In the genomic region with DNA sequence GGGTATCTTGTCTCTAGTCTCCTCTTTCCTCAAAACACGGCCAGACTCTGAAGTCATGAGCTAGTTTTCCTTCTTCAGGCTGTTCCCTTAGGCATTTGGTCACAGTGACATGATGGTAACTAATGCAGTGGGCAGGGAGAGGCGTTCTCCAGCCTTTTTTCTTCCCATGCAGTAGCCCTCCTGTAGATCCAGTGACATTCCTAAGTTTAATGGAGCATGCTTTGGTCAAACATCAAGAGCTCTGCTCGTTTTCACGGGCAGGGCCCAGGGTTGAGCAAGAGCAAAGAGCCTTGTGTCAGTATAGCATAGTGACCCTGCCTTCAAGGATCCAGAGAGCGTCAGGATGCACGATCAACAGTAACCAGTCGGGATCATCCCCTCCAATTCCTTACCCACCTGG, we compare ENCODE assay signal across 23 mouse cellular contexts. TPM values are rescaled to one million over a fixed set of nuclear protein-coding genes. Genes with fewer than 3 reads are reported as not detected.
DNase-seq lines count a peak whose midpoint lies in the region; ATAC-seq and TF ChIP-seq lines count a peak whose summit lies in the region.
"Had no signal": no experiment of that assay in that cellular context is flagged by ENCODE, and none has a peak within 500 bp of the region (broad histone marks: within the 10 kb centered on the region; RNA-seq: fewer than 3 reads in every experiment).

No protein-coding gene starts in this region.

- no peak for TF ChIP-seq EP300 in stomach, postnatal 0 days (optimal IDR thresholded peaks at IDR 0.05)

- CTCF ChIA-PET in Patski (lab: Charles Lee), result interaction anchor here (1.1 kb wide), 1 partner anchor 265 kb away, joined by 3 read pairs; no protein-coding TSS in a partner anchor

- ATAC-seq in kidney, embryonic 15.5 days (replicated peaks; ENCODE audit: low FRiP score), result peak; percentile 75
- ATAC-seq in Patski, result peak; percentile 92
- peak; percentile 73; the same call in 1 of the 2 replicates for ATAC-seq in kidney, postnatal 0 days (replicated peaks; ENCODE audit: low FRiP score, low read depth)
- ATAC-seq in stomach, postnatal 0 days (ENCODE audit: low FRiP score, low TSS enrichment), result no peak
- ATAC-seq: activated CD4-positive, CD25-positive, alpha-beta regulatory T cell, adult 4 months; forebrain, embryonic 13.5 days; forebrain, embryonic 15.5 days had no signal

- no peak for TF ChIP-seq CTCF in kidney, adult 2 months (conservative IDR thresholded peaks at IDR 0.05; ENCODE audit: insufficient read depth, insufficient read length, low read depth, low read length)
- no peak for TF ChIP-seq CTCF in Patski (IDR thresholded peaks at IDR 0.05)
- TF ChIP-seq CTCF in kidney, postnatal 0 days (IDR thresholded peaks at IDR 0.05; ENCODE audit: low read depth), result no peak
- no peak for TF ChIP-seq CTCF in stomach, postnatal 0 days (IDR thresholded peaks at IDR 0.05; ENCODE audit: low read depth)

- H3K27ac ChIP-seq in kidney, adult 2 months (ENCODE audit: insufficient read depth, low read depth, low read length), result no peak overlapping the region
- no peak overlapping the region for H3K27ac ChIP-seq in kidney, embryonic 15.5 days
- H3K27ac ChIP-seq in kidney, postnatal 0 days, result no peak overlapping the region
- no peak overlapping the region for H3K27ac ChIP-seq in stomach, postnatal 0 days (replicated peaks)
- H3K27ac ChIP-seq: embryonic facial prominence, embryonic 10.5 days; embryonic facial prominence, embryonic 12.5 days; forebrain, embryonic 13.5 days; forebrain, embryonic 15.5 days had no signal

- H3K9ac ChIP-seq in kidney, embryonic 15.5 days, result no peak overlapping the region
- no peak overlapping the region for H3K9ac ChIP-seq in kidney, postnatal 0 days (ENCODE audit: low read depth, low read length)
- no peak overlapping the region for H3K9ac ChIP-seq in stomach, postnatal 0 days (ENCODE audit: low read length)
- H3K9ac ChIP-seq: embryonic facial prominence, embryonic 12.5 days; forebrain, embryonic 13.5 days; forebrain, embryonic 15.5 days had no signal

- TF ChIP-seq POLR2A in kidney, adult 2 months (IDR thresholded peaks at IDR 0.05; ENCODE audit: low read depth, low read length), result no peak

- H3K27me3 ChIP-seq in kidney, adult 2 months (replicated peaks; ENCODE audit: control insufficient read depth, insufficient read depth, low read length), result no peaks in the 10 kb centered on the region
- no peaks in the 10 kb centered on the region for H3K27me3 ChIP-seq in kidney, embryonic 15.5 days
- no peaks in the 10 kb centered on the region for H3K27me3 ChIP-seq in Patski
- no peaks in the 10 kb centered on the region for H3K27me3 ChIP-seq in kidney, postnatal 0 days (ENCODE audit: insufficient read depth, low read length)
- H3K27me3 ChIP-seq in stomach, postnatal 0 days (ENCODE audit: control insufficient read depth, insufficient read depth, low read length), result no peaks in the 10 kb centered on the region
- H3K27me3 ChIP-seq: embryonic facial prominence, embryonic 12.5 days; forebrain, embryonic 13.5 days; forebrain, embryonic 15.5 days had no signal

- H3K4me1 ChIP-seq in kidney, adult 2 months (ENCODE audit: control insufficient read depth, insufficient read depth, low read length), result no peaks in the 10 kb centered on the region
- H3K4me1 ChIP-seq in kidney, embryonic 15.5 days, result peaks cover 7% of the 10 kb centered on the region
- 0 out of 2 replicates have a peak, but pooled peaks cover 9% of the 10 kb centered on the region for H3K4me1 ChIP-seq in kidney, postnatal 0 days (replicated peaks; ENCODE audit: insufficient read depth, low read length)
- H3K4me1 ChIP-seq in stomach, postnatal 0 days (replicated peaks; ENCODE audit: control insufficient read depth, insufficient read depth), result no peaks in the 10 kb centered on the region
- H3K4me1 ChIP-seq: embryonic facial prominence, embryonic 10.5 days; embryonic facial prominence, embryonic 12.5 days had no signal

- WGBS in kidney, adult 2 months, result 32% methylated on average over 7 of the region's 7 CpGs
- WGBS in kidney, embryonic 15.5 days, result 47% methylated on average over 7 of the region's 7 CpGs
- WGBS in kidney, postnatal 0 days, result 43% methylated on average over 7 of the region's 7 CpGs
- 77% methylated on average over 7 of the region's 7 CpGs for WGBS in stomach, postnatal 0 days

- H3K4me2 ChIP-seq in kidney, embryonic 15.5 days, result no peak overlapping the region
- H3K4me2 ChIP-seq in kidney, postnatal 0 days (ENCODE audit: low read length), result no peak overlapping the region
- no peak overlapping the region for H3K4me2 ChIP-seq in stomach, postnatal 0 days (replicated peaks; ENCODE audit: low read depth)
- H3K4me2 ChIP-seq: embryonic facial prominence, embryonic 12.5 days; forebrain, embryonic 13.5 days; forebrain, embryonic 15.5 days had no signal

- peak; percentile 24 for DNase-seq in kidney, adult 2 months
- no peak for DNase-seq in kidney, adult 9 months
- DNase-seq in kidney, postnatal 36 days, result no peak
- no peak for DNase-seq in Patski (ENCODE audit: low read depth, low spot score)
- peak; percentile 74 for DNase-seq in kidney, postnatal 0 days (ENCODE audit: low spot score)
- DNase-seq in urinary bladder, postnatal 4 days (ENCODE audit: low spot score in 2 of 2), result no peak
- no peak for DNase-seq in stomach, postnatal 0 days (ENCODE audit: low spot score)
- DNase-seq: adrenal gland, adult 8-10 months; adrenal gland, postnatal 14 days; adrenal gland, postnatal 36 days; cerebellum, adult 11-12 months; cerebellum, adult 2 months; cerebellum, adult 9-10 months; cerebellum, postnatal 10 days; cerebellum, postnatal 25 days had no signal

- H3K36me3 ChIP-seq in kidney, adult 2 months (ENCODE audit: control insufficient read depth, insufficient read depth, low read length), result no peaks in the 10 kb centered on the region
- no peaks in the 10 kb centered on the region for H3K36me3 ChIP-seq in kidney, embryonic 15.5 days
- H3K36me3 ChIP-seq in kidney, postnatal 0 days (ENCODE audit: insufficient read depth, low read length), result no peaks in the 10 kb centered on the region
- H3K36me3 ChIP-seq in stomach, postnatal 0 days (ENCODE audit: control insufficient read depth, insufficient read depth, low read length), result no peaks in the 10 kb centered on the region
- H3K36me3 ChIP-seq: embryonic facial prominence, embryonic 10.5 days; embryonic facial prominence, embryonic 12.5 days had no signal

- in situ Hi-C loops in Patski (cut with MboI; ENCODE audit: low pct_unique_long_range_greater_than_20kb), result no loop called here

- no peaks in the 10 kb centered on the region for H3K9me3 ChIP-seq in kidney, embryonic 15.5 days (replicated peaks)
- no peaks in the 10 kb centered on the region for H3K9me3 ChIP-seq in kidney, postnatal 0 days (replicated peaks; ENCODE audit: low read length)
- H3K9me3 ChIP-seq in stomach, postnatal 0 days (ENCODE audit: control insufficient read depth, low read length), result no peaks in the 10 kb centered on the region
- H3K9me3 ChIP-seq: embryonic facial prominence, embryonic 10.5 days; embryonic facial prominence, embryonic 12.5 days; forebrain, embryonic 13.5 days; forebrain, embryonic 15.5 days had no signal

- POLR2A ChIA-PET in Patski (lab: Charles Lee), result no interaction called here

- no peak overlapping the region for H3K4me3 ChIP-seq in kidney, adult 2 months (ENCODE audit: insufficient read depth, low read depth, low read length)
- no peak overlapping the region for H3K4me3 ChIP-seq in kidney, embryonic 15.5 days (replicated peaks)
- no peak overlapping the region for H3K4me3 ChIP-seq in kidney, postnatal 0 days (replicated peaks; ENCODE audit: low read depth, low read length)
- H3K4me3 ChIP-seq in stomach, postnatal 0 days (ENCODE audit: low read depth, low read length), result no peak overlapping the region
- H3K4me3 ChIP-seq: embryonic facial prominence, embryonic 10.5 days; embryonic facial prominence, embryonic 12.5 days; forebrain, embryonic 13.5 days; forebrain, embryonic 15.5 days had no signal

RNA-seq across cellular contexts. Expression of gene A930018P22Rik, which starts 40.8 kb away (rescaled TPM):
- 0.12 and 0.19 TPM in 2 replicates for polyA plus RNA-seq in kidney, adult 2 months (2012; rRNA removed)
- 0.19 TPM in 1 of 2 replicates, not detected in the other for polyA plus RNA-seq in kidney, embryonic 15.5 days (2015; fragmentation: Nextera tagmentation; extraction: Ambion mirVana)
- not detected for polyA plus RNA-seq in Patski (2021)
- 0.17 and 0.29 TPM in 2 replicates for polyA plus RNA-seq in kidney, postnatal 0 days (2015; fragmentation: Nextera tagmentation; extraction: Ambion mirVana)
- polyA plus RNA-seq in stomach, postnatal 0 days (2015; fragmentation: Nextera tagmentation; extraction: Ambion mirVana), result 0.47 and 0.53 TPM in 2 replicates
- polyA plus RNA-seq: activated CD4-positive, CD25-positive, alpha-beta regulatory T cell, adult 4 months; embryonic facial prominence, embryonic 10.5 days; embryonic facial prominence, embryonic 12.5 days; embryonic facial prominence, embryonic 14.5 days; forebrain, embryonic 11.5 days; forebrain, embryonic 13.5 days; forebrain, embryonic 15.5 days had no signal

Comparison
In these comparisons a context has a peak if more than half of its experiments do, and no peak if none do; other contexts are left out.
1. DNase-seq: peak in kidney, adult 2 months (single experiment) and kidney, postnatal 0 days (single experiment); none in kidney, adult 9 months (single experiment), kidney, postnatal 36 days (0 of 2), Patski (single experiment), urinary bladder, postnatal 4 days (0 of 2) and stomach, postnatal 0 days (single experiment).